Mouse (Mus musculus): ENCODE measurements around the gene Tmem52b. TPM values are rescaled to one million over a fixed set of nuclear protein-coding genes. Genes with fewer than 3 reads are reported as not detected.

Gene Tmem52b
- polyA plus RNA-seq (2012; fragmentation: generic; extraction: Trizol) = 0.02 TPM
- long read RNA-seq, experiment 1 = 0 reads
- long read RNA-seq, experiment 2 = 0 reads

GRCm38 (mm10) chr6:129512367-129512766 lies at the start of gene Tmem52b:
Gene Tmem52b, plus strand, starts transcription at chr6:129512555.
- Histone ChIP-seq H3ac (ENCODE audit: control insufficient read depth, insufficient read length, low read depth) (no peak within 1 kb of the TSS), H3K79me2 (ENCODE audit: control insufficient read depth, insufficient read depth) (no peaks in the 10 kb centered on the region), H3K27me3 (ENCODE audit: control insufficient read depth, insufficient read depth, insufficient read length) (no peaks in the 10 kb centered on the region), H3K4me3 (ENCODE audit: insufficient read depth, poor library complexity, severe bottlenecking) (no peak within 1 kb of the TSS), H3K79me3 (ENCODE audit: low read depth) (no peaks in the 10 kb centered on the region), H3K36me3 (ENCODE audit: control insufficient read depth, insufficient read depth) (no peaks in the 10 kb centered on the region)
- TF ChIP-seq FOSL1 (IDR thresholded peaks at IDR 0.05; ENCODE audit: insufficient read depth, low read length, poor library complexity, severe bottlenecking) = no peak
- no peak for TF ChIP-seq USF1 (IDR thresholded peaks at IDR 0.05; ENCODE audit: low read depth)
- no peak for TF ChIP-seq MYOD1 (IDR thresholded peaks at IDR 0.05; ENCODE audit: control insufficient read depth, insufficient read length, low read depth)
- no peak for TF ChIP-seq MAX (IDR thresholded peaks at IDR 0.05)
- no peak for TF ChIP-seq CEBPB (IDR thresholded peaks at IDR 0.05; ENCODE audit: low read depth)
- TF ChIP-seq CTCF (IDR thresholded peaks at IDR 0.05; ENCODE audit: control insufficient read depth, insufficient read depth, insufficient read length) = no peak

GRCm38 (mm10) chr6:129471386-129471785 lies 41.0 kb upstream of the Tmem52b start:
- TF ChIP-seq CTCF (IDR thresholded peaks at IDR 0.05; ENCODE audit: control insufficient read depth, insufficient read depth, insufficient read length) (no peak), MAX (IDR thresholded peaks at IDR 0.05) (no peak), MYOG (IDR thresholded peaks at IDR 0.05; ENCODE audit: control insufficient read depth, extremely low read depth, insufficient read length) (no peak), USF1 (IDR thresholded peaks at IDR 0.05; ENCODE audit: low read depth) (no peak), FOSL1 (IDR thresholded peaks at IDR 0.05; ENCODE audit: insufficient read depth, low read length, poor library complexity, severe bottlenecking) (no peak), MYOD1 (IDR thresholded peaks at IDR 0.05; ENCODE audit: control insufficient read depth, insufficient read length, low read depth) (no peak), CEBPB (IDR thresholded peaks at IDR 0.05; ENCODE audit: low read depth) (no peak)
- H3K36me3 ChIP-seq (ENCODE audit: control insufficient read depth, insufficient read depth) = no peaks in the 10 kb centered on the region
- H3K79me2 ChIP-seq (ENCODE audit: control insufficient read depth, insufficient read depth) = no peaks in the 10 kb centered on the region
- no peak overlapping the region for H3ac ChIP-seq (ENCODE audit: control insufficient read depth, insufficient read length, low read depth)
- H3K27me3 ChIP-seq (ENCODE audit: control insufficient read depth, insufficient read depth, insufficient read length) = no peaks in the 10 kb centered on the region
- H3K79me3 ChIP-seq (ENCODE audit: low read depth) = no peaks in the 10 kb centered on the region
- H3K4me3 ChIP-seq (ENCODE audit: insufficient read depth, poor library complexity, severe bottlenecking) = no peak overlapping the region

- Histone ChIP-seq H3ac (ENCODE audit: control insufficient read depth, insufficient read length, low read depth) (no peak overlapping the region), H3K79me3 (ENCODE audit: low read depth) (no peaks in the 10 kb centered on the region), H3K79me2 (ENCODE audit: control insufficient read depth, insufficient read depth) (no peaks in the 10 kb centered on the region), H3K27me3 (ENCODE audit: control insufficient read depth, insufficient read depth, insufficient read length) (no peaks in the 10 kb centered on the region), H3K4me3 (ENCODE audit: insufficient read depth, poor library complexity, severe bottlenecking) (no peak overlapping the region), H3K36me3 (ENCODE audit: control insufficient read depth, insufficient read depth) (no peaks in the 10 kb centered on the region)
- TF ChIP-seq CTCF (IDR thresholded peaks at IDR 0.05; ENCODE audit: control insufficient read depth, insufficient read depth, insufficient read length) (no peak), MYOD1 (IDR thresholded peaks at IDR 0.05; ENCODE audit: control insufficient read depth, insufficient read length, low read depth) (no peak), CEBPB (IDR thresholded peaks at IDR 0.05; ENCODE audit: low read depth) (no peak), MAX (IDR thresholded peaks at IDR 0.05) (no peak), MYOG (IDR thresholded peaks at IDR 0.05; ENCODE audit: control insufficient read depth, extremely low read depth, insufficient read length) (no peak), USF1 (IDR thresholded peaks at IDR 0.05; ENCODE audit: low read depth) (no peak), FOSL1 (IDR thresholded peaks at IDR 0.05; ENCODE audit: insufficient read depth, low read length, poor library complexity, severe bottlenecking) (no peak)
Measured at GRCm38 (mm10) chr6:129472627-129473026, 39.7 kb upstream of the Tmem52b start.

- Histone ChIP-seq H3ac (ENCODE audit: control insufficient read depth, insufficient read length, low read depth) (no peak overlapping the region), H3K4me3 (ENCODE audit: insufficient read depth, poor library complexity, severe bottlenecking) (no peak overlapping the region), H3K27me3 (ENCODE audit: control insufficient read depth, insufficient read depth, insufficient read length) (no peaks in the 10 kb centered on the region), H3K36me3 (ENCODE audit: control insufficient read depth, insufficient read depth) (no peaks in the 10 kb centered on the region), H3K79me3 (ENCODE audit: low read depth) (no peaks in the 10 kb centered on the region), H3K79me2 (ENCODE audit: control insufficient read depth, insufficient read depth) (no peaks in the 10 kb centered on the region)
- TF ChIP-seq MAX (IDR thresholded peaks at IDR 0.05) = no peak
- no peak for TF ChIP-seq MYOG (IDR thresholded peaks at IDR 0.05; ENCODE audit: control insufficient read depth, extremely low read depth, insufficient read length)
- no peak for TF ChIP-seq CEBPB (IDR thresholded peaks at IDR 0.05; ENCODE audit: low read depth)
- TF ChIP-seq USF1 (IDR thresholded peaks at IDR 0.05; ENCODE audit: low read depth) = no peak
- no peak for TF ChIP-seq MYOD1 (IDR thresholded peaks at IDR 0.05; ENCODE audit: control insufficient read depth, insufficient read length, low read depth)
- no peak for TF ChIP-seq CTCF (IDR thresholded peaks at IDR 0.05; ENCODE audit: control insufficient read depth, insufficient read depth, insufficient read length)
- no peak for TF ChIP-seq FOSL1 (IDR thresholded peaks at IDR 0.05; ENCODE audit: insufficient read depth, low read length, poor library complexity, severe bottlenecking)
Measured at GRCm38 (mm10) chr6:129476404-129477126, 35.8 kb upstream of the Tmem52b start.

GRCm38 (mm10) chr6:129480089-129480958 lies 32.0 kb upstream of the Tmem52b start:
- no peak overlapping the region for H3ac ChIP-seq (ENCODE audit: control insufficient read depth, insufficient read length, low read depth)

More at GRCm38 (mm10) chr6:129480089-129480958, 32.0 kb upstream of the Tmem52b start:
- TF ChIP-seq MAX (IDR thresholded peaks at IDR 0.05) (no peak), FOSL1 (IDR thresholded peaks at IDR 0.05; ENCODE audit: insufficient read depth, low read length, poor library complexity, severe bottlenecking) (no peak), MYOG (IDR thresholded peaks at IDR 0.05; ENCODE audit: control insufficient read depth, extremely low read depth, insufficient read length) (no peak), USF1 (IDR thresholded peaks at IDR 0.05; ENCODE audit: low read depth) (no peak), CTCF (IDR thresholded peaks at IDR 0.05; ENCODE audit: control insufficient read depth, insufficient read depth, insufficient read length) (no peak), CEBPB (IDR thresholded peaks at IDR 0.05; ENCODE audit: low read depth) (no peak), MYOD1 (IDR thresholded peaks at IDR 0.05; ENCODE audit: control insufficient read depth, insufficient read length, low read depth) (no peak)
- Histone ChIP-seq H3K79me2 (ENCODE audit: control insufficient read depth, insufficient read depth) (no peaks in the 10 kb centered on the region), H3K27me3 (ENCODE audit: control insufficient read depth, insufficient read depth, insufficient read length) (no peaks in the 10 kb centered on the region), H3K36me3 (ENCODE audit: control insufficient read depth, insufficient read depth) (no peaks in the 10 kb centered on the region), H3K79me3 (ENCODE audit: low read depth) (no peaks in the 10 kb centered on the region), H3K4me3 (ENCODE audit: insufficient read depth, poor library complexity, severe bottlenecking) (no peak overlapping the region)
